Mouse (Mus musculus): Measurements from ENCODE around the gene St3gal3.

GRCm38 (mm10) chr4:118028994-118029393, 105.7 kb downstream of the St3gal3 start:
- TF ChIP-seq CTCF (IDR thresholded peaks at IDR 0.05; ENCODE audit: control insufficient read depth, insufficient read depth, low read length) (no peak), POLR2A (IDR thresholded peaks at IDR 0.05; ENCODE audit: borderline replicate concordance, control insufficient read depth, low read depth, low read length) (no peak)

All from bone marrow, adult 2 months (tissue).